In genomic region chr12:113364023-113364422, GRCm38 (mm10) we compare ENCODE assay signal across 32 mouse cellular contexts.
DNase-seq lines count a peak whose midpoint lies in the region; ATAC-seq and TF ChIP-seq lines count a peak whose summit lies in the region.
"Had no signal": no experiment of that assay in that cellular context is flagged by ENCODE, and none has a peak within 500 bp of the region (broad histone marks: within the 10 kb centered on the region; RNA-seq: fewer than 3 reads in every experiment).

No protein-coding gene starts in this region.

- TF ChIP-seq RAD21 in CH12.LX (IDR thresholded peaks at IDR 0.05; ENCODE audit: low read depth, low read length): no peak

- dilution Hi-C loops in CH12.LX (cut with MboI; ENCODE audit: extremely low pct_ligation_motif_present, extremely low pct_unique_long_range_greater_than_20kb, low sequenced_read_pairs): no loop called here

- no peaks in the 10 kb centered on the region for H3K36me3 ChIP-seq in heart, embryonic 11.5 days (ENCODE audit: control insufficient read depth, insufficient read depth, low read length)
- no peaks in the 10 kb centered on the region for H3K36me3 ChIP-seq in liver, embryonic 12.5 days
- peaks cover 0 to 11% of the 10 kb centered on the region in 2 experiments for H3K36me3 ChIP-seq in CH12.LX (replicated peaks in 1 of 2; ENCODE audit: control insufficient read depth in 1 of 2, insufficient read depth in 1 of 2, low read length in 1 of 2)
- H3K36me3 ChIP-seq in embryonic facial prominence, embryonic 13.5 days: no peaks in the 10 kb centered on the region
- H3K36me3 ChIP-seq: heart, embryonic 10.5 days; hindbrain, embryonic 10.5 days; neural tube, embryonic 12.5 days had no signal

- no peak for DNase-seq in heart, adult 9 months (ENCODE audit: low spot score in 2 of 2)
- DNase-seq in liver: no peak
- DNase-seq in CH12.LX (ENCODE audit: extremely low read depth): no peak
- no peak for DNase-seq in gastrocnemius, postnatal 14 days
- DNase-seq: adrenal gland, postnatal 25 days; cerebellum, adult 11-12 months; cerebellum, adult 9-11 months; embryo, embryonic 11 days; gastrocnemius, adult 2 months; kidney, adult 9 months; kidney, postnatal 10 days; layer of hippocampus, postnatal 36 days; left cerebral cortex, postnatal 4 days; liver, postnatal 0 days; lung, postnatal 10 days; right cerebral cortex, adult 18-20 months; spleen, adult 18-20 months; thymus, adult 2 months; thymus, postnatal 36 days had no signal

- no peak overlapping the region for H3K4me3 ChIP-seq in heart, embryonic 11.5 days (ENCODE audit: low read depth, low read length)
- no peak overlapping the region for H3K4me3 ChIP-seq in liver, embryonic 12.5 days
- peak overlapping the region; percentile 10 to 52 (median 41) for H3K4me3 ChIP-seq in CH12.LX (replicated peaks in 1 of 3; ENCODE audit: low read depth in 2 of 3, low read length in 2 of 3, poor library complexity in 1 of 3)
- no peak overlapping the region for H3K4me3 ChIP-seq in embryonic facial prominence, embryonic 13.5 days
- H3K4me3 ChIP-seq: gastrocnemius, adult 2 months; heart, embryonic 10.5 days; hindbrain, embryonic 10.5 days; myocyte; neural tube, embryonic 12.5 days had no signal

- H3K4me2 ChIP-seq in heart, embryonic 11.5 days: no peak overlapping the region
- H3K4me2 ChIP-seq in liver, embryonic 12.5 days: no peak overlapping the region
- no peak overlapping the region for H3K4me2 ChIP-seq in CH12.LX (ENCODE audit: insufficient read depth, low read depth, poor library complexity, severe bottlenecking)
- H3K4me2 ChIP-seq in embryonic facial prominence, embryonic 13.5 days: no peak overlapping the region
- H3K4me2 ChIP-seq: liver, embryonic 11.5 days; neural tube, embryonic 12.5 days had no signal

- TF ChIP-seq EP300 in CH12.LX (IDR thresholded peaks at IDR 0.05; ENCODE audit: low read length): no peak

- H3K9me3 ChIP-seq in heart, embryonic 11.5 days (replicated peaks; ENCODE audit: control insufficient read depth, low read length): no peaks in the 10 kb centered on the region
- no peaks in the 10 kb centered on the region for H3K9me3 ChIP-seq in liver, embryonic 12.5 days (replicated peaks)
- no peaks in the 10 kb centered on the region for H3K9me3 ChIP-seq in CH12.LX (replicated peaks; ENCODE audit: low read length)
- H3K9me3 ChIP-seq in embryonic facial prominence, embryonic 13.5 days: no peaks in the 10 kb centered on the region
- H3K9me3 ChIP-seq: heart, embryonic 10.5 days had no signal

- no peaks in the 10 kb centered on the region for H3K4me1 ChIP-seq in heart, embryonic 11.5 days (ENCODE audit: control insufficient read depth, insufficient read depth, low read length)
- no peaks in the 10 kb centered on the region for H3K4me1 ChIP-seq in liver, embryonic 12.5 days
- H3K4me1 ChIP-seq in CH12.LX (ENCODE audit: control insufficient read depth in 1 of 2, insufficient read depth in 2 of 2): peaks cover 0 to 18% of the 10 kb centered on the region in 2 experiments; a peak in 2 of 4 replicates
- no peaks in the 10 kb centered on the region for H3K4me1 ChIP-seq in embryonic facial prominence, embryonic 13.5 days
- H3K4me1 ChIP-seq: heart, embryonic 10.5 days; hindbrain, embryonic 10.5 days; neural tube, embryonic 12.5 days had no signal

- ATAC-seq in heart, embryonic 11.5 days (replicated peaks; ENCODE audit: insufficient number of reproducible peaks, low FRiP score, low TSS enrichment): 0 out of 2 replicates have a peak, but pooled peaks have one; percentile 11
- 0 out of 2 replicates have a peak, but pooled peaks have one; percentile 6 for ATAC-seq in liver, embryonic 12.5 days
- ATAC-seq in embryonic facial prominence, embryonic 13.5 days (ENCODE audit: insufficient number of reproducible peaks, insufficient read depth, low FRiP score, low TSS enrichment, low read depth): 0 out of 2 replicates have a peak, but pooled peaks have one; percentile 16
- ATAC-seq: CD4-positive, CD25-positive, alpha-beta regulatory T cell, adult 4 months; forebrain, embryonic 16.5 days; hindbrain, postnatal 0 days; intestine, postnatal 0 days; liver, postnatal 0 days had no signal

- no peaks in the 10 kb centered on the region for H3K27me3 ChIP-seq in heart, embryonic 11.5 days (ENCODE audit: control insufficient read depth, insufficient read depth, low read length)
- no peaks in the 10 kb centered on the region for H3K27me3 ChIP-seq in liver, embryonic 12.5 days (replicated peaks)
- H3K27me3 ChIP-seq in CH12.LX (replicated peaks): no peaks in the 10 kb centered on the region
- no peaks in the 10 kb centered on the region for H3K27me3 ChIP-seq in embryonic facial prominence, embryonic 13.5 days
- H3K27me3 ChIP-seq: neural tube, embryonic 12.5 days had no signal

- H3K79me2 ChIP-seq in CH12.LX (replicated peaks; ENCODE audit: control insufficient read depth, extremely low read depth, insufficient read depth, poor library complexity, severe bottlenecking): no peaks in the 10 kb centered on the region

- intact Hi-C loops in gastrocnemius, postnatal 14 days (cut with DNase I; ENCODE audit: low total_unique reads): no loop called here

- H3K27ac ChIP-seq in heart, embryonic 11.5 days (ENCODE audit: low read depth, low read length): no peak overlapping the region
- H3K27ac ChIP-seq in liver, embryonic 12.5 days: no peak overlapping the region
- H3K27ac ChIP-seq in CH12.LX (ENCODE audit: insufficient read depth, low read depth): no peak overlapping the region
- H3K27ac ChIP-seq in embryonic facial prominence, embryonic 13.5 days: no peak overlapping the region
- H3K27ac ChIP-seq: gastrocnemius, adult 2 months; heart, embryonic 10.5 days; hindbrain, embryonic 10.5 days; hindbrain, postnatal 0 days; macrophage; neural tube, embryonic 12.5 days had no signal

- in situ Hi-C loops in CH12.LX (cut with MboI; ENCODE audit: low pct_ligation_motif_present, low pct_unique_long_range_greater_than_20kb, low sequenced_read_pairs): no loop called here

- TF ChIP-seq POLR2A in CH12.LX (IDR thresholded peaks at IDR 0.05; ENCODE audit: low read depth, low read length): no peak

- no peak overlapping the region for H3K9ac ChIP-seq in heart, embryonic 11.5 days (ENCODE audit: low read depth, low read length)
- H3K9ac ChIP-seq in liver, embryonic 12.5 days: no peak overlapping the region
- H3K9ac ChIP-seq in CH12.LX (ENCODE audit: insufficient read depth, low read depth): no peak overlapping the region
- no peak overlapping the region for H3K9ac ChIP-seq in embryonic facial prominence, embryonic 13.5 days
- H3K9ac ChIP-seq: liver, postnatal 0 days; neural tube, embryonic 12.5 days had no signal

- TF ChIP-seq CTCF in CH12.LX (conservative IDR thresholded peaks at IDR 0.05 in 1 of 2, IDR thresholded peaks at IDR 0.05 in 1 of 2; ENCODE audit: low read depth in 2 of 2, low read length in 2 of 2): no peak

TF ChIP-seq in CH12.LX, 34 proteins besides CTCF, POLR2A, EP300 and RAD21:
- TF ChIP-seq UBTF (IDR thresholded peaks at IDR 0.05; ENCODE audit: low read depth, low read length) (no peak), E2F4 (IDR thresholded peaks at IDR 0.05; ENCODE audit: insufficient replicate concordance, low read depth, low read length) (no peak), NRF1 (IDR thresholded peaks at IDR 0.05; ENCODE audit: low read depth, low read length) (no peak), ZKSCAN1 (IDR thresholded peaks at IDR 0.05; ENCODE audit: borderline replicate concordance, low read depth, low read length) (no peak), MAZ (IDR thresholded peaks at IDR 0.05; ENCODE audit: low read depth, low read length) (no peak), JUND (conservative IDR thresholded peaks at IDR 0.05; ENCODE audit: low read depth, low read length) (no peak), IRF4 (IDR thresholded peaks at IDR 0.05; ENCODE audit: low read depth, low read length) (no peak), HCFC1 (IDR thresholded peaks at IDR 0.05; ENCODE audit: low read depth, low read length) (no peak), MAX (IDR thresholded peaks at IDR 0.05; ENCODE audit: low read length) (no peak), ELF1 (IDR thresholded peaks at IDR 0.05; ENCODE audit: low read depth, low read length) (no peak), USF1 (IDR thresholded peaks at IDR 0.05; ENCODE audit: low read depth, low read length) (no peak), MYC (IDR thresholded peaks at IDR 0.05; ENCODE audit: low read depth, low read length) (no peak), BHLHE40 (IDR thresholded peaks at IDR 0.05; ENCODE audit: low read depth, low read length) (no peak), GABPA (IDR thresholded peaks at IDR 0.05; ENCODE audit: insufficient replicate concordance, low read depth, low read length) (no peak), TBP (conservative IDR thresholded peaks at IDR 0.05; ENCODE audit: low read depth, low read length) (no peak), CHD2 (IDR thresholded peaks at IDR 0.05; ENCODE audit: low read length) (no peak), CHD1 (IDR thresholded peaks at IDR 0.05; ENCODE audit: low read depth, low read length) (no peak), POLR2AphosphoS2 (IDR thresholded peaks at IDR 0.05; ENCODE audit: low read depth, low read length) (no peak)

Comparison
In these comparisons a context has a peak if more than half of its experiments do, and no peak if none do; other contexts are left out.
1. H3K4me3 ChIP-seq: peak in CH12.LX (3 of 3); none in heart, embryonic 11.5 days (single experiment), liver, embryonic 12.5 days (single experiment) and embryonic facial prominence, embryonic 13.5 days (single experiment).
2. Peak in every context shown above with its lines, with median percentiles within 50 percentile points of each other: ATAC-seq.